Mouse (Mus musculus) erythroid progenitor cell, adult 5-6 weeks (primary cell): ENCODE measurements around the gene Galnt10. TPM values are rescaled to one million over a fixed set of nuclear protein-coding genes. Genes with fewer than 3 reads are reported as not detected.
"Not testable (repeated sequence)": the region's sequence is repeated elsewhere in the genome, so short reads cannot be mapped to it uniquely, and the experiment has no call there.

Experiments
- ATAC-seq: replicated peaks from 2 replicates; pipeline ENCODE4 v1.8.0; 2016; ENCODE audit warnings: moderate number of reproducible peaks, mild to moderate bottlenecking, moderate TSS enrichment, inconsistent platforms; ENCODE audit not compliant: poor library complexity, low FRiP score, severe bottlenecking
- total RNA-seq, 2 experiments: library from RNA; stranded (forward) in 1 of 2; stranded (reverse) in 1 of 2; fragments of 150-400 nt in 1 of 2; fragments of 186-747, 209-891 nt in 1 of 2; gene quantifications; 2 replicates each; pipeline versions ENCODE4 v1.2.3 to v1.2.4; 2015 to 2017; ENCODE audit warnings: low replicate concordance in 2 of 2

The Galnt10 gene
- total RNA-seq, 2 experiments from 2014 or later = 56.6 to 90.9 TPM

- no peak for ATAC-seq
Measured at GRCm38 (mm10) chr11:57811006-57811405, 165.8 kb downstream of the Galnt10 start.

GRCm38 (mm10) chr11:57812212-57812611 is 167.0 kb downstream of the Galnt10 start:
- ATAC-seq = no peak; the same call in 1 of the 2 replicates

GRCm38 (mm10) chr11:57813641-57814040 is 168.4 kb downstream of the Galnt10 start:
- no peak for ATAC-seq

- no peak for ATAC-seq
Measured at GRCm38 (mm10) chr11:57818189-57818588, 172.9 kb downstream of the Galnt10 start.

- ATAC-seq = peak; percentile 56; the same call in 1 of the 2 replicates
Measured at GRCm38 (mm10) chr11:57819999-57820581, 174.8 kb downstream of the Galnt10 start.

GRCm38 (mm10) chr11:57823159-57823558 is 177.9 kb downstream of the Galnt10 start:
- ATAC-seq = not testable (repeated sequence)

- no peak for ATAC-seq
Measured at GRCm38 (mm10) chr11:57823714-57824113, 178.5 kb downstream of the Galnt10 start.

- not testable (repeated sequence) for ATAC-seq
Measured at GRCm38 (mm10) chr11:57825234-57825633, 180.0 kb downstream of the Galnt10 start.

GRCm38 (mm10) chr11:57827048-57827914 is 182.0 kb downstream of the Galnt10 start:
- no peak for ATAC-seq

- ATAC-seq = no peak
Measured at GRCm38 (mm10) chr11:57827915-57828545, 182.8 kb downstream of the Galnt10 start.

- no peak for ATAC-seq
Measured at GRCm38 (mm10) chr11:57828955-57829870, 184.0 kb downstream of the Galnt10 start.

GRCm38 (mm10) chr11:57829871-57830775 is 184.9 kb downstream of the Galnt10 start:
- no peak for ATAC-seq

- ATAC-seq = 0 out of 2 replicates have a peak, but pooled peaks have one; percentile 6
Measured at GRCm38 (mm10) chr11:57831281-57831781, 186.1 kb downstream of the Galnt10 start.

GRCm38 (mm10) chr11:57831861-57832260 is 186.6 kb downstream of the Galnt10 start:
- no peak for ATAC-seq

- ATAC-seq = no peak
Measured at GRCm38 (mm10) chr11:57832552-57833201, 187.4 kb downstream of the Galnt10 start, which contains the start of gene Hand1. TSS of gene Hand1 (minus strand) at chr11:57832818.

GRCm38 (mm10) chr11:57833296-57833977 is 188.2 kb downstream of the Galnt10 start:
- ATAC-seq = no peak

- ATAC-seq = no peak
Measured at GRCm38 (mm10) chr11:57834031-57834430, 188.8 kb downstream of the Galnt10 start.
